Mouse (Mus musculus): ENCODE results near the gene Eif2a. TPM values are rescaled to one million over a fixed set of nuclear protein-coding genes. Genes with fewer than 3 reads are reported as not detected.

Gene Eif2a
- polyA plus RNA-seq, 1 experiment from 2014 or later = 56.3 TPM

GRCm38 (mm10) chr3:58512740-58513139, 12.9 kb upstream of the Eif2a start:
- WGBS = 85% methylated on average over 3 of the region's 3 CpGs
- Histone ChIP-seq H3K27me3 (ENCODE audit: low read depth, poor library complexity, severe bottlenecking) (no peaks in the 10 kb centered on the region), H3K4me3 (no peak overlapping the region)

GRCm38 (mm10) chr3:58513483-58513882, 12.1 kb upstream of the Eif2a start:
- no peak overlapping the region for H3K27ac ChIP-seq (replicated peaks)
- H3K4me3 ChIP-seq = no peak overlapping the region
- H3K36me3 ChIP-seq = no peaks in the 10 kb centered on the region
- no peaks in the 10 kb centered on the region for H3K27me3 ChIP-seq (ENCODE audit: low read depth, poor library complexity, severe bottlenecking)
- WGBS = 85% methylated on average over 4 of the region's 4 CpGs
- H3K4me1 ChIP-seq = no peaks in the 10 kb centered on the region
- H3K9me3 ChIP-seq (replicated peaks) = no peaks in the 10 kb centered on the region
- DNase-seq (ENCODE audit: low spot score) = no peak

More at GRCm38 (mm10) chr3:58512740-58513139, 12.9 kb upstream of the Eif2a start:
- no peak overlapping the region for H3K27ac ChIP-seq (replicated peaks)
- H3K9me3 ChIP-seq (replicated peaks) = no peaks in the 10 kb centered on the region
- no peaks in the 10 kb centered on the region for H3K4me1 ChIP-seq
- no peaks in the 10 kb centered on the region for H3K36me3 ChIP-seq
- DNase-seq (ENCODE audit: low spot score) = no peak

GRCm38 (mm10) chr3:58515947-58516601, 9.5 kb upstream of the Eif2a start:
- WGBS = 81% methylated on average over 1 of the region's 1 CpGs
- Histone ChIP-seq H3K36me3 (peaks cover 8% of the 10 kb centered on the region), H3K9me3 (replicated peaks) (no peaks in the 10 kb centered on the region), H3K4me1 (no peaks in the 10 kb centered on the region), H3K4me3 (no peak overlapping the region), H3K27me3 (ENCODE audit: low read depth, poor library complexity, severe bottlenecking) (no peaks in the 10 kb centered on the region), H3K27ac (replicated peaks) (no peak overlapping the region)
- DNase-seq (ENCODE audit: low spot score) = no peak

GRCm38 (mm10) chr3:58516602-58516976, 9.0 kb upstream of the Eif2a start:
- H3K27ac ChIP-seq (replicated peaks) = no peak overlapping the region

GRCm38 (mm10) chr3:58517258-58517657, 8.4 kb upstream of the Eif2a start:
- H3K27ac ChIP-seq (replicated peaks) = no peak overlapping the region
- H3K27me3 ChIP-seq (ENCODE audit: low read depth, poor library complexity, severe bottlenecking) = no peaks in the 10 kb centered on the region
- H3K9me3 ChIP-seq (replicated peaks) = no peaks in the 10 kb centered on the region
- no peaks in the 10 kb centered on the region for H3K4me1 ChIP-seq
- peaks cover 20% of the 10 kb centered on the region for H3K36me3 ChIP-seq
- no peak overlapping the region for H3K4me3 ChIP-seq
- WGBS = 78% methylated on average over 5 of the region's 5 CpGs
- DNase-seq (ENCODE audit: low spot score) = no peak

More at GRCm38 (mm10) chr3:58516602-58516976, 9.0 kb upstream of the Eif2a start:
- WGBS = 85% methylated on average over 7 of the region's 7 CpGs
- Histone ChIP-seq H3K36me3 (peaks cover 14% of the 10 kb centered on the region), H3K27me3 (ENCODE audit: low read depth, poor library complexity, severe bottlenecking) (no peaks in the 10 kb centered on the region), H3K9me3 (replicated peaks) (no peaks in the 10 kb centered on the region), H3K4me1 (no peaks in the 10 kb centered on the region), H3K4me3 (no peak overlapping the region)
- no peak for DNase-seq (ENCODE audit: low spot score)

- DNase-seq (ENCODE audit: low spot score) = no peak
- Histone ChIP-seq H3K36me3 (peaks cover 26% of the 10 kb centered on the region), H3K9me3 (replicated peaks) (no peaks in the 10 kb centered on the region), H3K4me3 (no peak overlapping the region), H3K27ac (replicated peaks) (no peak overlapping the region), H3K4me1 (no peaks in the 10 kb centered on the region), H3K27me3 (ENCODE audit: low read depth, poor library complexity, severe bottlenecking) (no peaks in the 10 kb centered on the region)
- 84% methylated on average over 5 of the region's 5 CpGs for WGBS
Observed at GRCm38 (mm10) chr3:58517800-58518199, 7.8 kb upstream of the Eif2a start.

GRCm38 (mm10) chr3:58518962-58519361, 6.7 kb upstream of the Eif2a start:
- no peaks in the 10 kb centered on the region for H3K27me3 ChIP-seq (ENCODE audit: low read depth, poor library complexity, severe bottlenecking)
- 93% methylated on average over 2 of the region's 2 CpGs for WGBS
- DNase-seq (ENCODE audit: low spot score) = no peak
- no peaks in the 10 kb centered on the region for H3K9me3 ChIP-seq (replicated peaks)
- H3K4me1 ChIP-seq = peaks cover 2% of the 10 kb centered on the region; the same call in 1 of the 2 replicates
- peaks cover 37% of the 10 kb centered on the region for H3K36me3 ChIP-seq
- H3K4me3 ChIP-seq = no peak overlapping the region
- H3K27ac ChIP-seq (replicated peaks) = no peak overlapping the region

- no peaks in the 10 kb centered on the region for H3K27me3 ChIP-seq (ENCODE audit: low read depth, poor library complexity, severe bottlenecking)
- DNase-seq (ENCODE audit: low spot score) = no peak
- peaks cover 8% of the 10 kb centered on the region for H3K4me1 ChIP-seq
- no peaks in the 10 kb centered on the region for H3K9me3 ChIP-seq (replicated peaks)
- H3K27ac ChIP-seq (replicated peaks) = no peak overlapping the region
- WGBS = 86% methylated on average over 3 of the region's 3 CpGs
- H3K4me3 ChIP-seq = no peak overlapping the region
- H3K36me3 ChIP-seq = peaks cover 38% of the 10 kb centered on the region
Observed at GRCm38 (mm10) chr3:58519536-58519935, 6.1 kb upstream of the Eif2a start.

GRCm38 (mm10) chr3:58520286-58520685, 5.3 kb upstream of the Eif2a start:
- Histone ChIP-seq H3K9me3 (replicated peaks) (no peaks in the 10 kb centered on the region), H3K27me3 (ENCODE audit: low read depth, poor library complexity, severe bottlenecking) (no peaks in the 10 kb centered on the region), H3K4me1 (peaks cover 11% of the 10 kb centered on the region), H3K27ac (replicated peaks) (no peak overlapping the region), H3K36me3 (peaks cover 38% of the 10 kb centered on the region), H3K4me3 (no peak overlapping the region)
- no peak for DNase-seq (ENCODE audit: low spot score)
- 87% methylated on average over 6 of the region's 6 CpGs for WGBS

GRCm38 (mm10) chr3:58521361-58521760, 4.3 kb upstream of the Eif2a start:
- peaks cover 13% of the 10 kb centered on the region for H3K4me1 ChIP-seq
- no peak overlapping the region for H3K27ac ChIP-seq (replicated peaks)
- WGBS = 92% methylated on average over 2 of the region's 2 CpGs
- DNase-seq (ENCODE audit: low spot score) = no peak
- H3K27me3 ChIP-seq (ENCODE audit: low read depth, poor library complexity, severe bottlenecking) = no peaks in the 10 kb centered on the region
- no peaks in the 10 kb centered on the region for H3K9me3 ChIP-seq (replicated peaks)
- H3K4me3 ChIP-seq = no peak overlapping the region
- H3K36me3 ChIP-seq = peaks cover 38% of the 10 kb centered on the region

GRCm38 (mm10) chr3:58523386-58523785, 2.2 kb upstream of the Eif2a start:
- Histone ChIP-seq H3K4me3 (no peak overlapping the region), H3K4me1 (peaks cover 23% of the 10 kb centered on the region), H3K9me3 (replicated peaks) (no peaks in the 10 kb centered on the region), H3K36me3 (peaks cover 38% of the 10 kb centered on the region), H3K27me3 (ENCODE audit: low read depth, poor library complexity, severe bottlenecking) (no peaks in the 10 kb centered on the region), H3K27ac (replicated peaks) (no peak overlapping the region)
- WGBS = 94% methylated on average over 3 of the region's 3 CpGs
- DNase-seq (ENCODE audit: low spot score) = no peak

- 0 out of 2 replicates have a peak overlapping the region, but pooled peaks have one; percentile 96 for H3K27ac ChIP-seq (replicated peaks)
- DNase-seq (ENCODE audit: low spot score) = no peak
- peaks cover 38% of the 10 kb centered on the region for H3K36me3 ChIP-seq
- H3K27me3 ChIP-seq (ENCODE audit: low read depth, poor library complexity, severe bottlenecking) = no peaks in the 10 kb centered on the region
- 82% methylated on average over 4 of the region's 4 CpGs for WGBS
- H3K4me3 ChIP-seq = peak overlapping the region; percentile 98
- H3K9me3 ChIP-seq (replicated peaks) = no peaks in the 10 kb centered on the region
- H3K4me1 ChIP-seq = peaks cover 23% of the 10 kb centered on the region
Observed at GRCm38 (mm10) chr3:58524246-58524645, 1.4 kb upstream of the Eif2a start.

- Histone ChIP-seq H3K27me3 (ENCODE audit: low read depth, poor library complexity, severe bottlenecking) (no peaks in the 10 kb centered on the region), H3K4me1 (peaks cover 23% of the 10 kb centered on the region), H3K9me3 (replicated peaks) (no peaks in the 10 kb centered on the region), H3K27ac (replicated peaks) (peak overlapping the region; percentile 96), H3K4me3 (peak overlapping the region; percentile 98), H3K36me3 (peaks cover 38% of the 10 kb centered on the region)
- WGBS = under 1% methylated on average over 40 of the region's 40 CpGs
- no peak for DNase-seq (ENCODE audit: low spot score)
Observed at GRCm38 (mm10) chr3:58525166-58525565, 455 bp upstream of the Eif2a start.
